Mouse (Mus musculus): ENCODE measurements at regions not wholly inside any gene's neighbourhood (a gene's known extent, or its start where the extent isn't known, plus 50 kb on each side); places are given as distances from the start of the nearest gene placed in this dataset.

GRCm38 (mm10) chr5:78993258-78993657 is 1585.4 kb upstream of the Igfbp7 start:
- H3K9me3 ChIP-seq (replicated peaks; ENCODE audit: control insufficient read depth, low read length, poor library complexity, severe bottlenecking), result no peaks in the 10 kb centered on the region
- 34% methylated on average over 3 of the region's 3 CpGs for WGBS
- H3K36me3 ChIP-seq (ENCODE audit: control insufficient read depth, insufficient read depth, low read length), result no peaks in the 10 kb centered on the region
- no peak overlapping the region for H3K4me3 ChIP-seq (ENCODE audit: low read depth, low read length)
- 0 out of 2 replicates have a peak, but pooled peaks cover 2% of the 10 kb centered on the region for H3K4me1 ChIP-seq (ENCODE audit: control insufficient read depth, insufficient read depth, low read length)
- H3K27ac ChIP-seq (ENCODE audit: low read length), result no peak overlapping the region
- H3K27me3 ChIP-seq (ENCODE audit: control insufficient read depth, insufficient read depth, low read depth, low read length), result no peaks in the 10 kb centered on the region
- 0 out of 2 replicates have a peak, but pooled peaks have one; percentile 36 for ATAC-seq
- no peak overlapping the region for H3K9ac ChIP-seq (ENCODE audit: low read depth, low read length)
- no peak overlapping the region for H3K4me2 ChIP-seq (ENCODE audit: low read length)

- no peaks in the 10 kb centered on the region for H3K27me3 ChIP-seq (ENCODE audit: control insufficient read depth, insufficient read depth, low read depth, low read length)
- no peaks in the 10 kb centered on the region for H3K9me3 ChIP-seq (replicated peaks; ENCODE audit: control insufficient read depth, low read length, poor library complexity, severe bottlenecking)
- WGBS, result 71% methylated on average over 1 of the region's 1 CpGs
- 0 out of 2 replicates have a peak, but pooled peaks cover 2% of the 10 kb centered on the region for H3K4me1 ChIP-seq (ENCODE audit: control insufficient read depth, insufficient read depth, low read length)
- peak overlapping the region; percentile 28; the same call in 1 of the 2 replicates for H3K27ac ChIP-seq (ENCODE audit: low read length)
- no peak overlapping the region for H3K9ac ChIP-seq (ENCODE audit: low read depth, low read length)
- no peak overlapping the region for H3K4me2 ChIP-seq (ENCODE audit: low read length)
- ATAC-seq, result peak; percentile 62; the same call in 1 of the 2 replicates
- H3K36me3 ChIP-seq (ENCODE audit: control insufficient read depth, insufficient read depth, low read length), result no peaks in the 10 kb centered on the region
- H3K4me3 ChIP-seq (ENCODE audit: low read depth, low read length), result no peak overlapping the region
Measured at GRCm38 (mm10) chr5:78989714-78990113, 1581.9 kb upstream of the Igfbp7 start.

GRCm38 (mm10) chr5:78976480-78977041 is 1568.7 kb upstream of the Igfbp7 start:
- no peak for ATAC-seq

GRCm38 (mm10) chr5:78945702-78946101 is 1537.9 kb upstream of the Igfbp7 start:
- Histone ChIP-seq H3K9ac (ENCODE audit: low read depth, low read length) (no peak overlapping the region), H3K27ac (ENCODE audit: low read length) (no peak overlapping the region), H3K36me3 (ENCODE audit: control insufficient read depth, insufficient read depth, low read length) (no peaks in the 10 kb centered on the region), H3K4me2 (ENCODE audit: low read length) (no peak overlapping the region), H3K27me3 (ENCODE audit: control insufficient read depth, insufficient read depth, low read depth, low read length) (no peaks in the 10 kb centered on the region), H3K9me3 (replicated peaks; ENCODE audit: control insufficient read depth, low read length, poor library complexity, severe bottlenecking) (no peaks in the 10 kb centered on the region), H3K4me1 (ENCODE audit: control insufficient read depth, insufficient read depth, low read length) (no peaks in the 10 kb centered on the region), H3K4me3 (ENCODE audit: low read depth, low read length) (no peak overlapping the region)
- no peak for ATAC-seq

More at GRCm38 (mm10) chr5:78976480-78977041, 1568.7 kb upstream of the Igfbp7 start:
- no peaks in the 10 kb centered on the region for H3K27me3 ChIP-seq (ENCODE audit: control insufficient read depth, insufficient read depth, low read depth, low read length)
- H3K4me1 ChIP-seq (ENCODE audit: control insufficient read depth, insufficient read depth, low read length), result no peaks in the 10 kb centered on the region
- no peak overlapping the region for H3K27ac ChIP-seq (ENCODE audit: low read length)
- H3K9ac ChIP-seq (ENCODE audit: low read depth, low read length), result no peak overlapping the region
- no peaks in the 10 kb centered on the region for H3K9me3 ChIP-seq (replicated peaks; ENCODE audit: control insufficient read depth, low read length, poor library complexity, severe bottlenecking)
- no peak overlapping the region for H3K4me2 ChIP-seq (ENCODE audit: low read length)
- no peaks in the 10 kb centered on the region for H3K36me3 ChIP-seq (ENCODE audit: control insufficient read depth, insufficient read depth, low read length)
- no peak overlapping the region for H3K4me3 ChIP-seq (ENCODE audit: low read depth, low read length)
- WGBS, result 75% methylated on average over 3 of the region's 3 CpGs

DNA sequence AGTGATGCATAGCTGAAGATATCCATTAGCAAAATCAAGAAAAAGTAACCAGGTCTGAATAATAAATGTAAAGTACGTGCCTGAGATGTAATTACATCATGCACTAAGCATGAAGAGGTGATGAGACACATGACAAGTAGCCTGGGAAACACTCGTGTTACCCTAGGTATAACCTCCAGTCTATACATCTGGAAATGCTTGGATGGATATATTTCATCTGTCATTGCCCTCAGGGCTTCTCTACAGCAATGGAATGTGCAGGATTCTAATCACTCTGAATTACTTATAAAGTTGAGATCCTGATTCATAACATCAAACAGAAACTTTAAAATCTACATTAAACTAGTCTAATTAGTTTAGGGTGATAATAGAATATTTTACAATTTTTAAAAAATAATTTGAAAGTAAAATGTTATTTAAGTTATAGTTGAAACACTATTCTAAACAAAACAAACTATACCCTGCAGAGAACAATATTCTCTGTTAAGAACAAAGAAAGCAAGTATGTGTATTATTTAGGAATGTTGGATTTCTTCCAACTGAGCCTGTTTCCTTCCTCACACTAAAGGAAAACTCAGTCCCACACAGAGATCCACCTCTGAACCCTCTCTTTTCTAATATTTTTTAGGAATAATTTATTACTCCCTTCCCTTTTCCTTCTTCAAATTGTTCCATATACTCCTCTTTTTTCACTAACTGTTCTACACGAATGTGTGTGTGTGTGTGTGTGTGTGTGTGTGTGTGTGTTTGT is 1514.2 kb upstream of the Igfbp7 start:
- 73% methylated on average over 3 of the region's 3 CpGs for WGBS
- ATAC-seq, result no peak
- no peaks in the 10 kb centered on the region for H3K36me3 ChIP-seq (ENCODE audit: control insufficient read depth, insufficient read depth, low read length)
- H3K4me1 ChIP-seq (ENCODE audit: control insufficient read depth, insufficient read depth, low read length), result no peaks in the 10 kb centered on the region
- H3K4me3 ChIP-seq (ENCODE audit: low read depth, low read length), result no peak overlapping the region
- no peak overlapping the region for H3K27ac ChIP-seq (ENCODE audit: low read length)
- no peak overlapping the region for H3K9ac ChIP-seq (ENCODE audit: low read depth, low read length)
- no peaks in the 10 kb centered on the region for H3K27me3 ChIP-seq (ENCODE audit: control insufficient read depth, insufficient read depth, low read depth, low read length)
- H3K9me3 ChIP-seq (replicated peaks; ENCODE audit: control insufficient read depth, low read length, poor library complexity, severe bottlenecking), result no peaks in the 10 kb centered on the region
- no peak overlapping the region for H3K4me2 ChIP-seq (ENCODE audit: low read length)

DNA sequence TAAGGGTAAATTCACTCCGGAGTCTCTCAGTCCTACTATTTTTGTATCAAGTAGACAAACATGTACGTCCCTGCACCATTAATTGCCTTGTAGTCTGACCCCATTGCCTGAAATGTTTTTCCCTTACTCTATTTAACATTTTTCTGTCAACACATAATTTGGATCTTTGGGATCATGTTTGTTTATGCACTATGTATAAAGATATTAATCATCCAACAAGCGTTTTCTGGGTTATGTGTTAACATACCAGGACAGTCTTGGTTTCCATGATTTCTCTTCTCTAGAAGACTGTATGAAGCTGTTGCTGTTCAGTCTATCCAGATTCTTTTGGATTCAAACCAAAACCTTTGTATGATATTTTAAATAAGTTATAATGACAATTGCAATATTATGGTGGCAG is 1492.3 kb upstream of the Igfbp7 start:
- Histone ChIP-seq H3K4me1 (ENCODE audit: control insufficient read depth, insufficient read depth, low read length) (no peaks in the 10 kb centered on the region), H3K4me3 (ENCODE audit: low read depth, low read length) (no peak overlapping the region), H3K4me2 (ENCODE audit: low read length) (no peak overlapping the region), H3K27ac (ENCODE audit: low read length) (no peak overlapping the region), H3K27me3 (ENCODE audit: control insufficient read depth, insufficient read depth, low read depth, low read length) (no peaks in the 10 kb centered on the region), H3K9me3 (replicated peaks; ENCODE audit: control insufficient read depth, low read length, poor library complexity, severe bottlenecking) (no peaks in the 10 kb centered on the region), H3K36me3 (ENCODE audit: control insufficient read depth, insufficient read depth, low read length) (no peaks in the 10 kb centered on the region), H3K9ac (ENCODE audit: low read depth, low read length) (no peak overlapping the region)
- ATAC-seq, result no peak
- WGBS, result 93% methylated on average over 3 of the region's 3 CpGs

GRCm38 (mm10) chr5:78878775-78879174 is 1470.9 kb upstream of the Igfbp7 start:
- no peaks in the 10 kb centered on the region for H3K27me3 ChIP-seq (ENCODE audit: control insufficient read depth, insufficient read depth, low read depth, low read length)
- H3K36me3 ChIP-seq (ENCODE audit: control insufficient read depth, insufficient read depth, low read length), result no peaks in the 10 kb centered on the region
- H3K4me1 ChIP-seq (ENCODE audit: control insufficient read depth, insufficient read depth, low read length), result no peaks in the 10 kb centered on the region
- H3K4me2 ChIP-seq (ENCODE audit: low read length), result no peak overlapping the region
- no peak overlapping the region for H3K4me3 ChIP-seq (ENCODE audit: low read depth, low read length)
- no peaks in the 10 kb centered on the region for H3K9me3 ChIP-seq (replicated peaks; ENCODE audit: control insufficient read depth, low read length, poor library complexity, severe bottlenecking)
- 31% methylated on average over 3 of the region's 3 CpGs for WGBS
- H3K27ac ChIP-seq (ENCODE audit: low read length), result no peak overlapping the region
- ATAC-seq, result no peak
- no peak overlapping the region for H3K9ac ChIP-seq (ENCODE audit: low read depth, low read length)

DNA sequence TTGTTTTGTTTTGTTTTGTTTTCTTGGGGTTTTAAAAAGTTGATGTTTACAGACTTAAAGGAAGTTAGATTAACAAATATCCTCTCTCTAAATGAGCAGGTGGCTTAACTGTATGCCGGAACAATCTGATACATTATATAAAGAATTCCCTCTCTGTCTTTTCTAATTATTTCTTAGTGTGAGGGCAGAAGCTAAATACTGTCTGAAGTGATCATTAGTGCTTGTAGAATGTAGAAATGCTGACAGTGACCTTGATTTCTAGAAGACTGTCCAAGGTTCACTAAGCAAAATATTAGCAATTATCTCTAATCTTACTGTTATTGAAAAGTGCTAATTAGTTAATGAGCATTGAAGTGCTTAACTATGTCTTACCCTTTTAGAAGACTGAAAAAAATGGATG is 1437.3 kb upstream of the Igfbp7 start:
- ATAC-seq, result no peak
- WGBS, result 74% methylated on average over 1 of the region's 1 CpGs
- no peaks in the 10 kb centered on the region for H3K9me3 ChIP-seq (replicated peaks; ENCODE audit: control insufficient read depth, low read length, poor library complexity, severe bottlenecking)

GRCm38 (mm10) chr5:78797391-78797790 is 1389.5 kb upstream of the Igfbp7 start:
- no peak overlapping the region for H3K27ac ChIP-seq (ENCODE audit: low read length)
- H3K9ac ChIP-seq (ENCODE audit: low read depth, low read length), result no peak overlapping the region
- no peaks in the 10 kb centered on the region for H3K9me3 ChIP-seq (replicated peaks; ENCODE audit: control insufficient read depth, low read length, poor library complexity, severe bottlenecking)
- 72% methylated on average over 1 of the region's 1 CpGs for WGBS
- H3K4me3 ChIP-seq (ENCODE audit: low read depth, low read length), result no peak overlapping the region
- no peaks in the 10 kb centered on the region for H3K27me3 ChIP-seq (ENCODE audit: control insufficient read depth, insufficient read depth, low read depth, low read length)
- H3K36me3 ChIP-seq (ENCODE audit: control insufficient read depth, insufficient read depth, low read length), result no peaks in the 10 kb centered on the region
- ATAC-seq, result no peak
- H3K4me1 ChIP-seq (ENCODE audit: control insufficient read depth, insufficient read depth, low read length), result no peaks in the 10 kb centered on the region
- H3K4me2 ChIP-seq (ENCODE audit: low read length), result no peak overlapping the region

More for the DNA sequence above, 1437.3 kb upstream of the Igfbp7 start:
- no peak overlapping the region for H3K27ac ChIP-seq (ENCODE audit: low read length)
- no peaks in the 10 kb centered on the region for H3K27me3 ChIP-seq (ENCODE audit: control insufficient read depth, insufficient read depth, low read depth, low read length)
- H3K9ac ChIP-seq (ENCODE audit: low read depth, low read length), result no peak overlapping the region
- H3K4me1 ChIP-seq (ENCODE audit: control insufficient read depth, insufficient read depth, low read length), result no peaks in the 10 kb centered on the region
- H3K4me3 ChIP-seq (ENCODE audit: low read depth, low read length), result no peak overlapping the region
- no peak overlapping the region for H3K4me2 ChIP-seq (ENCODE audit: low read length)
- no peaks in the 10 kb centered on the region for H3K36me3 ChIP-seq (ENCODE audit: control insufficient read depth, insufficient read depth, low read length)
